Mouse (Mus musculus) adrenal gland, postnatal 25 days (tissue): Measurements from ENCODE around the gene 3110040M04Rik. TPM values are rescaled to one million over a fixed set of nuclear protein-coding genes. Genes with fewer than 3 reads are reported as not detected.

ENCODE experiments used
- DNase-seq: peaks from one replicate; pipeline ENCODE4 v3.0.0; 2021; ENCODE audit warnings: mixed read lengths
- total RNA-seq: library from RNA; stranded (reverse); gene quantifications from 2 replicates; pipeline ENCODE4 v1.2.3, GENCODE M21; 2021

Gene 3110040M04Rik
- total RNA-seq, 1 experiment from 2014 or later: not detected

GRCm38 (mm10) chr1:151236141-151236930, 32.4 kb downstream of the 3110040M04Rik start:
- no peak for DNase-seq

- no peak for DNase-seq
Observed at GRCm38 (mm10) chr1:151237780-151238179, 33.9 kb downstream of the 3110040M04Rik start.

- no peak for DNase-seq
Observed at GRCm38 (mm10) chr1:151243332-151243731, 39.4 kb downstream of the 3110040M04Rik start.

- DNase-seq: no peak
Observed at GRCm38 (mm10) chr1:151244013-151244412, 40.1 kb downstream of the 3110040M04Rik start.

- DNase-seq: no peak
Observed at GRCm38 (mm10) chr1:151244761-151245160, 40.8 kb downstream of the 3110040M04Rik start.

GRCm38 (mm10) chr1:151245165-151245564, 41.2 kb downstream of the 3110040M04Rik start:
- no peak for DNase-seq

- DNase-seq: no peak
Observed at GRCm38 (mm10) chr1:151245846-151246245, 41.9 kb downstream of the 3110040M04Rik start.

- DNase-seq: no peak
Observed at GRCm38 (mm10) chr1:151250109-151250508, 46.2 kb downstream of the 3110040M04Rik start.

GRCm38 (mm10) chr1:151250529-151251193, 46.7 kb downstream of the 3110040M04Rik start:
- peak; percentile 26 for DNase-seq

GRCm38 (mm10) chr1:151251194-151252010, 47.5 kb downstream of the 3110040M04Rik start:
- no peak for DNase-seq

Other genes starting within 250 kb of the 3110040M04Rik start
- 1.8 and 2.6 TPM in 2 replicates for gene Hmcn1, start 210.7 kb upstream of the 3110040M04Rik start, total RNA-seq
- not detected in 2 replicates for gene Gm47985, start 21.6 kb upstream of the 3110040M04Rik start, total RNA-seq
- not detected in 2 replicates for gene Gm8947, start 11.7 kb upstream of the 3110040M04Rik start, total RNA-seq
- not detected in 2 replicates for gene Gm47995, start 5.7 kb upstream of the 3110040M04Rik start, total RNA-seq
- not detected in 2 replicates for gene Gm47996, start 6.0 kb downstream of the 3110040M04Rik start, total RNA-seq
- 169 and 213 TPM in 2 replicates for gene Ivns1abp, start 140.4 kb downstream of the 3110040M04Rik start, total RNA-seq
- 22.4 and 29.5 TPM in 2 replicates for gene Swt1, start 224.3 kb downstream of the 3110040M04Rik start, total RNA-seq
- 33.7 and 34.5 TPM in 2 replicates for gene Trmt1l, start 224.4 kb downstream of the 3110040M04Rik start, total RNA-seq